Mouse (Mus musculus) liver, embryonic 13.5 days (tissue): ENCODE measurements around the gene Rffl. TPM values are rescaled to one million over a fixed set of nuclear protein-coding genes. Genes with fewer than 3 reads are reported as not detected.

Experiments
- ATAC-seq: fragments of 200-750 bp; cut with Nextera tagmentation; 2 replicates; pipeline ENCODE4 v1.8.0; 2017; ENCODE audit warnings: low read depth, mild to moderate bottlenecking, moderate number of reproducible peaks, moderate library complexity
- DNase-seq: peaks from one replicate; pipeline ENCODE4 v3.0.0; 2022
- H3K27ac ChIP-seq: fragments of 300-500 bp; sonication (generic); 2 replicates; pipeline ENCODE4 v1.5.1; 2015; ENCODE audit warnings: moderate library complexity, mild to moderate bottlenecking, inconsistent platforms
- H3K27me3 ChIP-seq: fragments of 300-500 bp; sonication (generic); 2 replicates; pipeline ENCODE4 v1.6.1; 2015; ENCODE audit warnings: mild to moderate bottlenecking, inconsistent platforms
- H3K36me3 ChIP-seq: fragments of 300-500 bp; sonication (generic); 2 replicates; pipeline ENCODE4 v1.6.1; 2015; ENCODE audit warnings: mild to moderate bottlenecking, inconsistent platforms
- H3K4me1 ChIP-seq: fragments of 300-500 bp; sonication (generic); replicated peaks from 2 replicates; pipeline ENCODE4 v1.6.1; 2015; ENCODE audit warnings: inconsistent platforms
- H3K4me2 ChIP-seq: fragments of 300-500 bp; sonication (generic); 2 replicates; pipeline ENCODE4 v1.6.1; 2015; ENCODE audit warnings: inconsistent platforms, mild to moderate bottlenecking, moderate library complexity
- H3K4me3 ChIP-seq: fragments of 300-500 bp; sonication (generic); replicated peaks from 2 replicates; pipeline ENCODE4 v1.5.1; 2015; ENCODE audit warnings: mild to moderate bottlenecking, inconsistent platforms
- H3K9ac ChIP-seq: fragments of 300-500 bp; sonication (generic); 2 replicates; pipeline ENCODE4 v1.6.1; 2015; ENCODE audit warnings: mild to moderate bottlenecking, inconsistent platforms
- H3K9me3 ChIP-seq: fragments of 300-500 bp; sonication (generic); replicated peaks from 2 replicates; pipeline ENCODE4 v1.6.1; 2016; ENCODE audit warnings: inconsistent platforms
- WGBS: fragments of 180-500 bp; shearing (Covaris S2); methylation state at CpG from one replicate; pipeline ENCODE4 v1.1.7; 2015; ENCODE audit not compliant: insufficient replicate concordance; 5-methylcytosine and 5-hydroxymethylcytosine counted together
- polyA plus RNA-seq: library from polyadenylated mRNA; unstranded; fragments of >200 nt; fragmentation: Nextera tagmentation; extraction: Ambion mirVana; gene quantifications from 2 replicates; pipeline ENCODE4 v1.2.1, GENCODE M21; 2015

The Rffl gene
- polyA plus RNA-seq, 1 experiment from 2014 or later, result 20.2 TPM

DNA sequence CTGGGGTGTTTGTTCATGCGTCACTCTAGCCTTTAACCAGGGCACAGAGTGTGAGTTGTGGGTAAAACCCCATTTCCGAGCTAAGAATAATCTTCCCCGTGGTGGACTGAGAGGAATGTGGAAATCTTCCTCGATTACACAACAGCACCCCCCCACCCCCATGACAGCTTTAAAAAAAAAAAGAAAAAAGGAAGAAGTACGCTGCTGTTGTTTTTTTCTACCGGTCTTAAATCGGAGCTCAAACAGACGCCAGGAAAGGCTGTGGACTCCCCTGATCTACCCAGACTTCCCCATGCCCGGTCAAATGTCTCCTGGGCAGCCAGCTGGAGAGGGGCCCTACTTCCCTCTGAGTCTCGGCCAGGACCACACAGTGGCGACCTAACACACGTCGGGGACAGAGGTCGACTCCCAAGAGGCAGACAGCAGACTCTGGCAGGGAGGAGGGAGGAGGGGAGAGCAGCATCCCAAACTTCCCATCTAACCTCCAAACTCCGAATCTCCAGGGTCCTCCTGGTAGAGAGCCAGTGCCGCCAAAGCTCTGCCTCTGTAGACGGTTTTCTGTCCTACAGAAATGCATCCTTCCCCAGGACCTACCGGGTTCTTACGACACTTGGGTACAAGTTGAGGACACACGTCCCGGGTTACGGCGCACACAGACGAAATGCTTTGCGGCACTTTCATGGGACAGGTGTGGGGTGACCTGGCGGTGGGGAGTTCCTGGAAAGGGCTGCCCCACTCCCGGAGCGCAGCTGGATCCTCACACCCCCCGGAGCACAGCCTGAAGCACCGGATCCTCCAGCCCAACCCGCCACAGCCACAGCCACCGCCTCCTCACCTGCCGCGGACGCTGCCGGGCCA is 608 bp downstream of the Rffl start:
- Histone ChIP-seq H3K9me3 (no peaks in the 10 kb centered on the region), H3K4me3 (peak overlapping the region; percentile 99), H3K4me2 (peak overlapping the region; percentile 70), H3K36me3 (0 out of 2 replicates have a peak, but pooled peaks cover 2% of the 10 kb centered on the region), H3K27ac (peak overlapping the region; percentile 94), H3K27me3 (no peaks in the 10 kb centered on the region), H3K9ac (peak overlapping the region; percentile 96), H3K4me1 (peaks cover 58% of the 10 kb centered on the region)
- under 1% methylated on average over 36 of the region's 36 CpGs for WGBS
- DNase-seq, result peak; percentile 67
- peak; percentile 61 for ATAC-seq

DNA sequence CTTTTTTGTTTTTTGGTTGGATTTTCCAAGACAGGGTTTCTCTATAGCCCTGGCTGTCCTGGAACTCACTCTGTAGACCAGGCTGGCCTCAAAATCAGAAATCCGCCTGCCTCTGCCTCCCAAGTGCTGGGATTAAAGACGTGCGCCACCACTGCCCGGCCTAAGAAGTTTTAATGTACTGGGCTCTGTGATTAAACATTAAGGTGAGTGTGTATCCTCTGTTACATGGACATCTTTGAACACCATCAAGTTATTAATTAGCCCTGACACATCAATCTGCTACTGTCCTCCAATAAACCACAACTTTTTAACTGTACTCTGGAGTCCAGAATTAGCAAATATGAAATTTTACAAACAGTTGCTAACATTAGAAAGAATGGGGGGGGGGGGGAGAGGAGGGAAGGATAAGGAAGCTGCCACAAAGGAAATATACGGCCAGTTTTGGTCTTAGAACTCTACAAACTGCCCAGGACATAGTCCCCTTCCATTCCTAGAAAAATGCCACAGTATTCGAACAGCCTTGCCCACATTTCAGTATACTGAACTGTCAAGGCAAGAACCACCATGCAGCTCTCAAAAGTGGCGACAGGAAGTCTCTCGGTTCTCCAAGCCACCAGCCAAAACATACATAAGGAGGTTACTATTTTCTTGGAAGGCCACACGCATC is 1.4 kb downstream of the Rffl start:
- Histone ChIP-seq H3K27ac (peak overlapping the region; percentile 94), H3K4me3 (peak overlapping the region; percentile 99), H3K9ac (peak overlapping the region; percentile 96), H3K4me2 (peak overlapping the region; percentile 70), H3K4me1 (peaks cover 58% of the 10 kb centered on the region), H3K27me3 (no peaks in the 10 kb centered on the region), H3K36me3 (0 out of 2 replicates have a peak, but pooled peaks cover 2% of the 10 kb centered on the region), H3K9me3 (no peaks in the 10 kb centered on the region)
- ATAC-seq, result no peak
- WGBS, result 34% methylated on average over 9 of the region's 9 CpGs
- no peak for DNase-seq

DNA sequence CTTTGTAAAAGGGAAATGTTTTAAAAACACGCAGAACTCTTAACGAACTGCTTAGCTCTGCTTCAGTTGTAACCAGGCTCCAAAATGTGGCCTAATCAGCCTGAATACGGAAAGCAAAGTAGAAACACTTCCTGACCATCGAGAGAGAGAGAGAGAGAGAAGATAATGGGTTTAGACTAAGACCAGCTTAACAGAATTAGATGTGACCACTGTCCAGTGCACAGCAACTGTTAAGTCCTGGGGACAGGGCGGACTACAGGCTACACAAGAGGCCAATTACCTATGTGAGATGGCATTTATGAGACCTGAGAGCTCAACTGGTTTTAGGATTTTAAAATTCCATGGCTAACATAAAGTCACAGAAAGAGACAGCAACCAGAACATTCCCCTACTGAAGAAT is 3.1 kb downstream of the Rffl start:
- Histone ChIP-seq H3K27me3 (no peaks in the 10 kb centered on the region), H3K4me3 (peak overlapping the region; percentile 99; the same call in 1 of the 2 replicates), H3K36me3 (no peaks in the 10 kb centered on the region), H3K4me2 (peak overlapping the region; percentile 70), H3K9me3 (no peaks in the 10 kb centered on the region), H3K4me1 (peaks cover 70% of the 10 kb centered on the region), H3K27ac (peak overlapping the region; percentile 77), H3K9ac (peak overlapping the region; percentile 96; the same call in 1 of the 2 replicates)
- DNase-seq (no peak), ATAC-seq (no peak)
- 32% methylated on average over 5 of the region's 5 CpGs for WGBS

DNA sequence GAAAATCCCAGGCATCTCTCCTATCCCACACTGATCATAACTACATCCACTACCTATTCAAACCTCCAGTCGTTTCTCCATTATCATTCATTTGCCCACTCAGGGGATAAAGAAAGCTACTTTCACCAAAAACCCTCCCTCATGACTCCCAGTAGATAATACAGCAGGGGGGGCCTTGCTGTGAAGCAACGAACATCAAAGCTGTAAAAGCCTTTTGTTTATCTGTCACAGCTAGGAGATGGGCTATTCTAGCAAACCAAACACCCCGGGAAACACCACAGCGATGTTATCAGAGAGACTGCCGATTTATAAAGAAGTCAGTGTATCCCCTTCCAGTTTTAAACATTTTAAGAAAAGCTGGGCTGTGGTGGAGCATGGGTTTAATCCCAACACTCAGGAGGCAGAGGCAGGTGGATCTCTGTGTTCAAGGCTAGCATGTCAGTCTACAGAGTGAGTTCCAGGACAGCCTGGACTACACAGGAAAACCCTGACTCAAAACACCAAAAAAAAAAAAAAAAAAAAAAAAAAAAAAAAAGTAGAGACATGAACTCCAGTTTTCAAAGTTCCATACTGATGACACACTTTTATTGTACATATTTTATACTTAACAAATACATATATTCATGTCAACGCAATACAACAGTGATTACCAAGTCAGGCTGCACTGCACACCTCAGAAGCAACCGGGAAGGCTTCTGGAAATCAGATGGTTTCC is 4.0 kb downstream of the Rffl start:
- WGBS, result 24% methylated on average over 7 of the region's 7 CpGs
- H3K27me3 ChIP-seq, result no peaks in the 10 kb centered on the region
- no peaks in the 10 kb centered on the region for H3K36me3 ChIP-seq
- DNase-seq (peak; percentile 24), ATAC-seq (no peak)
- H3K4me3 ChIP-seq, result peak overlapping the region; percentile 20
- H3K9ac ChIP-seq, result peak overlapping the region; percentile 96
- peaks cover 79% of the 10 kb centered on the region for H3K4me1 ChIP-seq
- H3K27ac ChIP-seq, result peak overlapping the region; percentile 77
- H3K9me3 ChIP-seq, result no peaks in the 10 kb centered on the region
- peak overlapping the region; percentile 70 for H3K4me2 ChIP-seq

DNA sequence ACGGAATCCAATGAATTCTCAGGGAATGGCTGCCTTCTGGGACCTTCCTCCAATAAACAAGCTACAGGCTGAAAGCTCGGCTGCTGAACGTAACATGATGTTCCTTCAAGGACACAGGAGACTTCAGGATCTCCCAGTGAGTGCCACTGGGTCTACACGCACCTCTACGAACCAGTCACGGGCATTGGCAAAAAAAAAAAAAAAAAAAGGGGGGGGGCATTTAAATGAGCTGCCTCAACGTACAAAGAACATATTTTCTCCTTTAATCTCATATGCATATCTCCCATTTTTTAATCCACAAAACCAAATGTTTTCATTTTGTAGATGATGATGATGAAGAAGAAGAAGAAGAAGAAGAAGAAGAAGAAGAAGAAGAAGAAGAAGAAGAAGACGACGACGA is 5.1 kb downstream of the Rffl start:
- peak overlapping the region; percentile 70 for H3K4me2 ChIP-seq
- H3K4me3 ChIP-seq, result no peak overlapping the region; the same call in 1 of the 2 replicates
- H3K9ac ChIP-seq, result peak overlapping the region; percentile 49; the same call in 1 of the 2 replicates
- H3K27ac ChIP-seq, result peak overlapping the region; percentile 54
- peaks cover 87% of the 10 kb centered on the region for H3K4me1 ChIP-seq
- DNase-seq (no peak), ATAC-seq (no peak)
- H3K27me3 ChIP-seq, result no peaks in the 10 kb centered on the region
- 65% methylated on average over 10 of the region's 10 CpGs for WGBS
- H3K36me3 ChIP-seq, result no peaks in the 10 kb centered on the region
- H3K9me3 ChIP-seq, result no peaks in the 10 kb centered on the region

DNA sequence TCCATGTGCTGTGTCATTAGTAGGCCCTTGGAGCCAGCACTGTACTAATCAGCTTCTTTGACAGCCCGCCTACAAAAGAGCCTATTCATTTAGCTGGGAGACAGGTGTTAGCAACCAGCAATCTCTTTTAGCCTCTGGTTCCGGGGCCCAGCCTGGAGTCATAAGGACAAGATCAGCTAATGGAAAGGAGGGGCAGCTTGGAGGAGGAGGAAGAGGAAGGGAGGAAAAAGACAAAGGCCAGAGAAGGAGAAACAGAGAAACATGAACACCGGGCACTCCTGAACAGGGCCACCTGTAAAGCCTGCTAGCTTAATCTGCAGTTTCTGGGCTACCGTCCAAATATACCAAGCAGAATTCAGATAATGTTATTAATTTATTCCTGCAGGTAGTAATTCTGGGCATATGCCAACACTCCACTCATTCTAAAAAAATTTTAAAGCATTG is 7.5 kb downstream of the Rffl start:
- Histone ChIP-seq H3K4me1 (peaks cover 83% of the 10 kb centered on the region), H3K4me3 (no peak overlapping the region), H3K9me3 (no peaks in the 10 kb centered on the region), H3K36me3 (0 out of 2 replicates have a peak, but pooled peaks cover 5% of the 10 kb centered on the region), H3K4me2 (peak overlapping the region; percentile 17), H3K27ac (peak overlapping the region; percentile 82), H3K9ac (peak overlapping the region; percentile 23; the same call in 1 of the 2 replicates), H3K27me3 (no peaks in the 10 kb centered on the region)
- ATAC-seq (peak; percentile 65; the same call in 1 of the 2 replicates), DNase-seq (no peak)
- WGBS, result 54% methylated on average over 4 of the region's 4 CpGs

DNA sequence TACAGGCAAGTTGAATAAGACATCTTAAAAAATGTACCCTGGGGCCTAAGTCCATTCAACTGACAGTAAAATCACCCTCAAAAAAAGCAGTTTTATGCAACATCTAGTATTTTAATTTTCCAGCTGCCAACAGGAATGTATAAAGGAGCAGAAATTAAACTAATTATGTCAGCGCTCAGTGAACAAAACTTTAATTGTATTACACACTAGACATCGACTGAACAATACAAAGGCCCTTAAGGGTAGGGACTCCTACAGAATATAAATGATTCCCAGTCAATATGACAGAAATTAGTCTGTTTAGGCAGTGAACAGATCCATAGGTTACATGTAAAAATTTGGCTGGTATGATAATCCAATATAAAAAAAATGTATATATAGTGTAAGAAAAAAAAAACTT is 8.0 kb downstream of the Rffl start:
- 0 out of 2 replicates have a peak overlapping the region, but pooled peaks have one; percentile 49 for H3K9ac ChIP-seq
- H3K9me3 ChIP-seq, result no peaks in the 10 kb centered on the region
- H3K4me2 ChIP-seq, result no peak overlapping the region
- WGBS, result 81% methylated on average over 2 of the region's 2 CpGs
- no peaks in the 10 kb centered on the region for H3K27me3 ChIP-seq
- H3K36me3 ChIP-seq, result 0 out of 2 replicates have a peak, but pooled peaks cover 5% of the 10 kb centered on the region
- H3K27ac ChIP-seq, result peak overlapping the region; percentile 82
- H3K4me1 ChIP-seq, result peaks cover 81% of the 10 kb centered on the region
- no peak for ATAC-seq
- no peak for DNase-seq
- H3K4me3 ChIP-seq, result no peak overlapping the region

DNA sequence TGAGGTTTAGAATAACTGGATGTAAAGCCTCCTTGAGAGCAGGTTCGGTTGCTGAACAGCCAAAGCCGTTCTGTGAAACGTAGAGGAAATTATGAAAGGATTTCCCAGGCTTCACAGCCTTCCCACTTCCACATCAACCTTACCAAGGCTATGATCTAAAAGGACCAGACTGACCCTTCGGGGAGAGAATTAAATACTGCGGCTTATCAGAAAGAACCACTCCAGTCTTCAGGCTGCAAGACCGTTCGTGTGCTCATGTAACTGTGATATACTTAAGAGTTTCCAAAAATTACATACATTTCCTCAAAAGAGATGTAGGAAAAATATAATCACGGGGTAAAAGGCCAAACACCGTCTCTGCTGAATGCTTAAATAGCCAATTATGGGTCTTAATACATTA is 8.4 kb downstream of the Rffl start:
- H3K9ac ChIP-seq, result peak overlapping the region; percentile 49; the same call in 1 of the 2 replicates
- WGBS, result 22% methylated on average over 9 of the region's 9 CpGs
- H3K36me3 ChIP-seq, result 0 out of 2 replicates have a peak, but pooled peaks cover 5% of the 10 kb centered on the region
- H3K4me3 ChIP-seq, result no peak overlapping the region
- peak overlapping the region; percentile 82 for H3K27ac ChIP-seq
- H3K9me3 ChIP-seq, result no peaks in the 10 kb centered on the region
- peaks cover 81% of the 10 kb centered on the region for H3K4me1 ChIP-seq
- DNase-seq, result no peak
- H3K4me2 ChIP-seq, result peak overlapping the region; percentile 39
- peak; percentile 71 for ATAC-seq
- H3K27me3 ChIP-seq, result no peaks in the 10 kb centered on the region

DNA sequence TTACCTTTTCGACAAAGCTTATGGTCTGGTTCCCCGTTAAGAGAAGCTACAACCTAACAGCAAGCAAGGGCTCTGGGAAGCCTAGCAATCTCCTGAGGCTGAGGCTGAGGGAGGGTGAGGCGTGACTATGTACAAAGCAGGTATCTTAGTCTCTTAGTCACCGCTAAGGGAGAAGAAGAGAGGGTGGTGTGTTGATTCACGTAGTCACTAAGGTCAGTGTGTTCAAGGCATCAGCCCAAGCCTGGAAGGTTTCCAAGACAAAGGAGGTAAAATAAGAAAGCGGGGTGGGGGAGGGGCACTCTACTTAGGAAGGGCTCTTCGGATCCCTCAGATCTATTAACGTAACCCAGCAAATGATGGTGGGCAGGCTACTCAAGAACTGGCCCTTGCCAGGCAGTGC is 9.5 kb downstream of the Rffl start:
- no peaks in the 10 kb centered on the region for H3K27me3 ChIP-seq
- H3K4me1 ChIP-seq, result peaks cover 80% of the 10 kb centered on the region
- no peak overlapping the region for H3K27ac ChIP-seq
- WGBS, result 80% methylated on average over 8 of the region's 8 CpGs
- DNase-seq (no peak), ATAC-seq (no peak)
- no peak overlapping the region for H3K4me3 ChIP-seq
- H3K9ac ChIP-seq, result no peak overlapping the region
- H3K9me3 ChIP-seq, result no peaks in the 10 kb centered on the region
- no peak overlapping the region for H3K4me2 ChIP-seq
- H3K36me3 ChIP-seq, result 0 out of 2 replicates have a peak, but pooled peaks cover 5% of the 10 kb centered on the region

DNA sequence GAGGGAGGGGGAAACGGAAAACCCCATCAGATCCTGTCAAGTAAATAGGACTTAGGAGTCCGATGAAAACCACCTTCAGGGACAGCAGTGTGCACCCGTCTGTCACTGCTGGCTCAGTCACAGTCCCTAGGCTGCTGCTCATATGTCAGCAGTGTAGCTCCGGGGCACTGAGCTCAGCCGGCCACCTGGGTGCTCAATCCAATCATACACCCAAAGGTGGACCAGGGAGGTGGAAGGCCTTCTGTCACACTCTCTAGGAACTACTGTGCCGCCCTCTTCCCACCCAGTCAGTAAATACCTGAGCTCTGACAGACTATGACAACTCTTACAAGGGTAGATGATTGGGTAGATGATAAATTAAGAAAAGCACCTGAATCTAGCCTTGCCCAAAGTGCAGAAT is 10.3 kb downstream of the Rffl start:
- no peak overlapping the region for H3K27ac ChIP-seq
- H3K4me1 ChIP-seq, result peaks cover 80% of the 10 kb centered on the region
- H3K27me3 ChIP-seq, result no peaks in the 10 kb centered on the region
- 0 out of 2 replicates have a peak, but pooled peaks cover 5% of the 10 kb centered on the region for H3K36me3 ChIP-seq
- H3K4me3 ChIP-seq, result no peak overlapping the region
- H3K4me2 ChIP-seq, result no peak overlapping the region
- no peak for ATAC-seq
- 77% methylated on average over 6 of the region's 6 CpGs for WGBS
- DNase-seq, result no peak
- no peaks in the 10 kb centered on the region for H3K9me3 ChIP-seq
- H3K9ac ChIP-seq, result no peak overlapping the region
